Mouse (Mus musculus) midbrain, embryonic 11.5 days (tissue): ENCODE data around the gene Zfp708. TPM values are rescaled to one million over a fixed set of nuclear protein-coding genes. Genes with fewer than 3 reads are reported as not detected.

Experiments
- ATAC-seq: fragments of 200-750 bp; cut with Nextera tagmentation; 2 replicates; pipeline ENCODE4 v1.8.0; 2017; ENCODE audit warnings: moderate TSS enrichment, moderate library complexity; ENCODE audit not compliant: low FRiP score
- DNase-seq: peaks from one replicate; pipeline ENCODE4 v3.0.0; 2015; ENCODE audit warnings: low spot score; ENCODE audit errors: missing footprints
- H3K27ac ChIP-seq: fragments of 300-500 bp; sonication (generic); 2 replicates; pipeline ENCODE4 v1.5.1; 2014; ENCODE audit warnings: low read depth, low read length
- H3K27me3 ChIP-seq: fragments of 300-500 bp; sonication (generic); 2 replicates; pipeline ENCODE4 v1.6.1; 2014; ENCODE audit warnings: mild to moderate bottlenecking, low read length, moderate library complexity, mixed read lengths; ENCODE audit not compliant: control insufficient read depth, insufficient read depth
- H3K36me3 ChIP-seq: fragments of 300-500 bp; sonication (generic); 2 replicates; pipeline ENCODE4 v1.6.1; 2014; ENCODE audit warnings: mild to moderate bottlenecking, low read length, moderate library complexity, mixed read lengths; ENCODE audit not compliant: control insufficient read depth, insufficient read depth
- H3K4me1 ChIP-seq: fragments of 300-500 bp; sonication (generic); 2 replicates; pipeline ENCODE4 v1.6.1; 2014; ENCODE audit warnings: low read length; ENCODE audit not compliant: control insufficient read depth, insufficient read depth
- H3K4me2 ChIP-seq: fragments of 300-500 bp; sonication (generic); 2 replicates; pipeline ENCODE4 v1.6.1; 2014; ENCODE audit warnings: mild to moderate bottlenecking, moderate library complexity
- H3K4me3 ChIP-seq: fragments of 300-500 bp; sonication (generic); 2 replicates; pipeline ENCODE4 v1.5.1; 2014; ENCODE audit warnings: low read depth, low read length
- H3K9ac ChIP-seq: fragments of 300-500 bp; sonication (generic); 2 replicates; pipeline ENCODE4 v1.6.1; 2014; ENCODE audit warnings: low read length
- H3K9me3 ChIP-seq: fragments of 300-500 bp; sonication (generic); 2 replicates; pipeline ENCODE4 v1.6.1; 2016; ENCODE audit warnings: low read length; ENCODE audit not compliant: control insufficient read depth
- WGBS: fragments of 180-500 bp; shearing (Covaris S2); extraction: QIAGEN DNeasy Blood & Tissue Kit; methylation state at CpG from one replicate; pipeline ENCODE4 v1.1.7; 2014; 5-methylcytosine and 5-hydroxymethylcytosine counted together
- polyA plus RNA-seq: library from polyadenylated mRNA; unstranded; fragments of >200 nt; fragmentation: Nextera tagmentation; extraction: Ambion mirVana; gene quantifications from 2 replicates; pipeline ENCODE4 v1.2.1, GENCODE M21; 2014

Zfp708 gene
- polyA plus RNA-seq, 1 experiment from 2014 or later: 8.5 TPM

GRCm38 (mm10) chr13:67060786-67061358 is 36.9 kb downstream of the Zfp708 start, which contains the start of gene Zfp712:
Gene Zfp712 (minus strand): TSS chr13:67061170.
- H3K27ac ChIP-seq: peak within 1 kb of the TSS; percentile 51; the same call in 1 of the 2 replicates
- H3K9ac ChIP-seq: peak within 1 kb of the TSS; percentile 76

DNA sequence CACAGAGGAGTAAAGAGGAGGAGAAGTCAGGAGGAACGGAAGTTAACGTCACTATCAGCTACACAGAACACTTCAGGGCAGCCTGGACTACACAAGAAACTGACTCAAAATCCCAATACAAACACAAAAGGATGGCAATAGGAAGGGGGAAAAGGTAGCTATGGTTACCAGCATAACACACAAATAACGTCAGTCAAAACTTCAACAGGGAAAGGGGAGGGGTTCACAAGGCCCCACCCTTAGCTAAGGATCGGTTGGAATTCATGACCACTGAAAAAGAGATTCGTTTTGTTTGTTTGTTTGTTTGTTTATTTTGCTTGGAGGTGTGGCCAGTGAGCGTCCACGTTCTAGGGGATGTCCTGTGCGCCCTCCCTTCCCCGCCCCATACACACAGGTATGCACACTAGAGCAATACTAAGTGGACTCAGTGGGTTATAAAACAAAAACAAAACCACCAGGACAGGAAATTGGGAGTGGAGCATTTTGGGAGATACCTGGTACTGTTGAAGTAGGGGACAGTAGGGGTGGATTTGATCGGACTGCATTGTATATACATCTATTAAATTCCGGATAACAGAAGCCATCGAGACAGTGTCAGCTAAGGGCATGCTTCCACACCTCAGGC is 37.5 kb downstream of the Zfp708 start:
- 4% methylated on average over 12 of the region's 12 CpGs for WGBS
- peak; percentile 65 for ATAC-seq

More at GRCm38 (mm10) chr13:67060786-67061358, 36.9 kb downstream of the Zfp708 start, which contains the start of gene Zfp712:
- ATAC-seq (peak; percentile 95), DNase-seq (peak; percentile 99)
- H3K9me3 ChIP-seq: no peaks in the 10 kb centered on the region; the same call in 1 of the 2 replicates
- no peaks in the 10 kb centered on the region for H3K27me3 ChIP-seq
- H3K4me2 ChIP-seq: peak within 1 kb of the TSS; percentile 69
- H3K36me3 ChIP-seq: 0 out of 2 replicates have a peak, but pooled peaks cover 2% of the 10 kb centered on the region
- peaks cover 4% of the 10 kb centered on the region; the same call in 1 of the 2 replicates for H3K4me1 ChIP-seq
- H3K4me3 ChIP-seq: peak within 1 kb of the TSS; percentile 71
- under 1% methylated on average over 27 of the region's 27 CpGs for WGBS

More for the DNA sequence above, 37.5 kb downstream of the Zfp708 start:
- H3K27me3 ChIP-seq: no peaks in the 10 kb centered on the region
- peaks cover 4% of the 10 kb centered on the region; the same call in 1 of the 2 replicates for H3K4me1 ChIP-seq
- no peak overlapping the region for H3K27ac ChIP-seq
- no peak for DNase-seq
- H3K36me3 ChIP-seq: no peaks in the 10 kb centered on the region
- peak overlapping the region; percentile 76 for H3K9ac ChIP-seq
- H3K9me3 ChIP-seq: no peaks in the 10 kb centered on the region; the same call in 1 of the 2 replicates
- peak overlapping the region; percentile 69 for H3K4me2 ChIP-seq
- peak overlapping the region; percentile 71 for H3K4me3 ChIP-seq

Other genes with a start within 250 kb of the Zfp708 start
- 1.3 and 2.0 TPM in 2 replicates for gene Gm10767, start 193.1 kb downstream of the Zfp708 start, polyA plus RNA-seq
- 6.0 and 6.7 TPM in 2 replicates for gene Zfp712, start 36.8 kb downstream of the Zfp708 start, polyA plus RNA-seq
- 1.7 and 3.0 TPM in 2 replicates for gene Gm28557, start 10.6 kb upstream of the Zfp708 start, polyA plus RNA-seq
- gene Rslcan18, start 18.3 kb upstream of the Zfp708 start, polyA plus RNA-seq: not detected in 2 replicates
- 2.2 and 2.6 TPM in 2 replicates for gene Zfp759, start 23.7 kb upstream of the Zfp708 start, polyA plus RNA-seq
- 4.3 and 6.6 TPM in 2 replicates for gene Rsl1, start 75.2 kb upstream of the Zfp708 start, polyA plus RNA-seq
- 1.7 and 1.9 TPM in 2 replicates for gene Zfp455, start 96.5 kb upstream of the Zfp708 start, polyA plus RNA-seq
- 2.6 and 2.9 TPM in 2 replicates for gene Zfp458, start 180.5 kb upstream of the Zfp708 start, polyA plus RNA-seq
- 0.12 and 0.40 TPM in 2 replicates for gene Zfp457, start 208.5 kb upstream of the Zfp708 start, polyA plus RNA-seq
- 2.1 and 2.5 TPM in 2 replicates for gene Zfp595, start 234.6 kb upstream of the Zfp708 start, polyA plus RNA-seq